Mouse (Mus musculus) spleen, adult 2 months (tissue): Measurements from ENCODE around the gene Fbf1. TPM values are rescaled to one million over a fixed set of nuclear protein-coding genes. Genes with fewer than 3 reads are reported as not detected.

Source experiments
- DNase-seq, 2 experiments: peaks; one replicate each; pipeline versions ENCODE4 v3.0.0 to v3.0.0-alpha.2; 2012 to 2021; ENCODE audit warnings: low spot score in 2 of 2, low read depth in 1 of 2
- H3K27ac ChIP-seq: fragments of 200-500 bp; 2 replicates; pipeline ENCODE4 v1.5.1; 2012; ENCODE audit warnings: low read length, inconsistent platforms; ENCODE audit not compliant: insufficient read depth
- H3K27me3 ChIP-seq: fragments of 200-500 bp; 2 replicates; pipeline ENCODE4 v1.6.1; 2012; ENCODE audit warnings: mild to moderate bottlenecking, moderate library complexity, low read length, inconsistent platforms; ENCODE audit not compliant: control insufficient read depth, insufficient read depth
- H3K36me3 ChIP-seq: fragments of 200-500 bp; 2 replicates; pipeline ENCODE4 v1.6.1; 2012; ENCODE audit warnings: mild to moderate bottlenecking, low read length, inconsistent platforms; ENCODE audit not compliant: control insufficient read depth, insufficient read depth
- H3K4me1 ChIP-seq: fragments of 200-500 bp; 2 replicates; pipeline ENCODE4 v1.6.1; 2011; ENCODE audit warnings: inconsistent platforms; ENCODE audit not compliant: control insufficient read depth, insufficient read depth, insufficient read length
- H3K4me3 ChIP-seq: fragments of 200-500 bp; 2 replicates; pipeline ENCODE4 v1.5.1; 2011; ENCODE audit warnings: mild to moderate bottlenecking, inconsistent platforms; ENCODE audit not compliant: insufficient read depth, insufficient read length; ENCODE audit errors: extremely low read depth
- CTCF ChIP-seq: fragments of 200-500 bp; IDR thresholded peaks from 2 replicates; pipeline ENCODE4 v1.5.1; 2011; ENCODE audit warnings: mild to moderate bottlenecking, inconsistent platforms; ENCODE audit not compliant: insufficient read depth, insufficient read length, insufficient replicate concordance; ENCODE audit errors: extremely low read depth
- POLR2A ChIP-seq: fragments of 200-500 bp; IDR thresholded peaks from 2 replicates; pipeline ENCODE4 v1.6.1; 2011; ENCODE audit warnings: low read depth, low read length, inconsistent platforms
- whole genome bisulfite sequencing: fragments of 180-500 bp; shearing (Covaris S2); methylation state at CpG from one replicate; pipeline ENCODE4 v1.1.7; 2018; 5-methylcytosine and 5-hydroxymethylcytosine counted together
- polyA plus RNA-seq: library from polyadenylated mRNA; depleted of rRNA; stranded (reverse); fragments of >200 nt; gene quantifications from 2 replicates; pipeline ENCODE4 v1.2.3, GENCODE M21; 2012

The Fbf1 gene
- polyA plus RNA-seq, 1 experiment = 13.3 TPM

DNA sequence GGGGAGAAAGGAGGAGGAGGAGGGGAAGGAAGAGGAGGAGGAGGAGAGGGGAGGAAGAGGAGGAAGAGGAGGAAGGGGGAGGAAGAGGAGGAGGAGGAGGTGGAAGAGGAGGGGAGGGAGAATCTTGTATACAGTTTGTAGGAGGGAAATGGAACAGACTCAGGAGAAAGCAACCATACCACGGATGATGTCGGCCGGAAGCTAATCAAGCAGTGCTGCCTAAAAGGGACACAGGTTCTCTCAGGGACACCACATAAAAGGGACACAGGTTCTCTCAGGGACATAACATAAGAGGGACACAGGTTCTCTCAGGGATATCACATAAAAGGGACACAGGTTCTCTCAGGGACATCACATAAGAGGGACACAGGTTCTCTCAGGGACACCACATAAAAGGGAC is 1.2 kb upstream of the Fbf1 start:
- Histone ChIP-seq H3K4me1 (no peaks in the 10 kb centered on the region), H3K27ac (no peak overlapping the region), H3K27me3 (no peaks in the 10 kb centered on the region), H3K36me3 (peaks cover 12% of the 10 kb centered on the region), H3K4me3 (no peak overlapping the region)
- TF ChIP-seq POLR2A (no peak), CTCF (no peak)
- DNase-seq = no peak
- WGBS = 86% methylated on average over 3 of the region's 3 CpGs

DNA sequence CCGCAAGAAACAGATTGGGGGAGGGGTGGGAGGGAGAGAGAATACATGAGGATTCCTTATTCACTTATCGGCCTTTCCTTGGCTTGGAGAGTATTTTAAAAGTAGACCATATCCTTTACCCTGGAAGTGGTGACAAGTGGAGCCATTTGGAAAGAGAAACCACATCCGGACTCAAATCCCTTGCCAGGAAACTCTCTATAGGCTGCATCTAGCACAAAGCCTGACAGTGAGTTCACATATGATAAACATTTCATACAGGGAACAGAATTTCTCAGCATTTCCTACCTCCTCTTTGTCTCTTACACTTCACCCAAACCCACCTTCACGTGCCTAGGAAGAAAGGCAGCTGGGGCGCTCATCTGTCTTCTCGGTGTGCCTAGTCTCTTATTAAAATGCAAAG is 734 bp downstream of the Fbf1 start:
- peaks cover 1% of the 10 kb centered on the region; the same call in 1 of the 2 replicates for H3K36me3 ChIP-seq
- DNase-seq = no peak
- no peak for TF ChIP-seq CTCF
- no peak for TF ChIP-seq POLR2A
- WGBS = 21% methylated on average over 6 of the region's 6 CpGs
- no peaks in the 10 kb centered on the region for H3K4me1 ChIP-seq
- H3K27me3 ChIP-seq = no peaks in the 10 kb centered on the region
- H3K4me3 ChIP-seq = peak overlapping the region; percentile 76
- H3K27ac ChIP-seq = no peak overlapping the region

DNA sequence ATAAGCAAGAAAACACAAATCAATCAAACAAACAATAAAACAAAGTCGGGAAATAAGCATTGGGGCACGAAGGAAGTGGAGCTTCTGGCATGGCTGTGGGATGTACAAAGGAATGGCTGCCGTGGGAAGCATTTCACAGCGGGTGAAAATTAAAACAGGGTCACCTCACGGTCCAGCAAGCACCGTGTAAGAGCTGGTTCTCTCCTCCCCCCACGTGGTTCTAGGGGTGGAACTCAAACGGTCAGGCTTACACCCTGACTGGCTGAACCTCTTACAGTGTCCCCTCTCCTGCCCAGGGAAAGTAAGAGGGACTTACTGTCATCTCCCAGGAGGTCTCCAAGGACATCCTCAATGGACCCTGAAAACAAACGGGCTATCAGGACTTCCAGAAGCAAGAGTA is 5.0 kb downstream of the Fbf1 start:
- TF ChIP-seq CTCF = no peak
- TF ChIP-seq POLR2A = no peak
- no peak overlapping the region for H3K27ac ChIP-seq
- H3K27me3 ChIP-seq = no peaks in the 10 kb centered on the region
- H3K36me3 ChIP-seq = no peaks in the 10 kb centered on the region
- no peaks in the 10 kb centered on the region for H3K4me1 ChIP-seq
- WGBS = 74% methylated on average over 9 of the region's 9 CpGs
- no peak for DNase-seq
- no peak overlapping the region for H3K4me3 ChIP-seq

DNA sequence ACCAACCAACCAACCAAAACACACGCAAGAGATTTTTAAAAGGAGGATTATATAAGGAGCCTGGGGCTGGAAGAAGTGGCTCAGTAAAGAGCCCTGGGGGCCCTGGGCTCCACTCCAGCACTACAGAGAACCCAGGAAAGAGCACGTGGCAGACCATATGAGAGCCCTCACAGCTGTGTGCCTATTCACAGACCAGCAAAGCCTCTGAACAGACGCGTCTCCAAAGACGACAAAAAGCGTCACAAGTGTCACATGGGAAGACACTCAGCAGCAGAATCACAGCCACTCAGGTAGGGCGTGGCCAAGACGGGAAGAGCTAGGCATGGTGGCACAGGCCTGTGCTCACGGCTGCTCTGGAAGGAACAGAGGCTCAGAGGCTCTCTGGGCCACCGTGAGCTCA is 5.8 kb downstream of the Fbf1 start:
- TF ChIP-seq CTCF (no peak), POLR2A (no peak)
- Histone ChIP-seq H3K4me1 (no peaks in the 10 kb centered on the region), H3K27ac (no peak overlapping the region), H3K4me3 (no peak overlapping the region), H3K27me3 (no peaks in the 10 kb centered on the region), H3K36me3 (no peaks in the 10 kb centered on the region)
- no peak for DNase-seq
- WGBS = 84% methylated on average over 10 of the region's 10 CpGs

DNA sequence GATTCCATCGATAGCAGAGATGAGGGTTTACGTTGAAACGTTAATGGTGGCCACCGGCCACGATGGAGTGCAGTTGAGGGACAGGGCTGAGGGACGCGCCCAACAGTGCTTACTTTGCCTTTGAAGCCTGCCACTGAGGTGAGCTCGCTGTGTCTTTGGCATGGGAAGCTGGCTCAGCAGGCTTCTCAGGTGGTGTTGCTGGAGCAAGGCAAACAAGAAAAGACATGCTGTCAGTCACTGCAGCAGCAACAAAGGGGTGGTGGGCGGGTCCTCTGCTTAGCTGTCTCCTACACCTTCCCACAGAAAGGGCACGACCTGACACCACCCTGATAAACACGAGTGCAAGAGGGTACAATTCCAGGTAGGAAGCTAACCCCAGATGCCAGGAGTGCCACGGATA is 6.7 kb downstream of the Fbf1 start:
- Histone ChIP-seq H3K27ac (no peak overlapping the region), H3K36me3 (no peaks in the 10 kb centered on the region), H3K4me1 (no peaks in the 10 kb centered on the region), H3K4me3 (no peak overlapping the region), H3K27me3 (no peaks in the 10 kb centered on the region)
- TF ChIP-seq CTCF (no peak), POLR2A (no peak)
- no peak for DNase-seq
- 88% methylated on average over 12 of the region's 12 CpGs for WGBS

DNA sequence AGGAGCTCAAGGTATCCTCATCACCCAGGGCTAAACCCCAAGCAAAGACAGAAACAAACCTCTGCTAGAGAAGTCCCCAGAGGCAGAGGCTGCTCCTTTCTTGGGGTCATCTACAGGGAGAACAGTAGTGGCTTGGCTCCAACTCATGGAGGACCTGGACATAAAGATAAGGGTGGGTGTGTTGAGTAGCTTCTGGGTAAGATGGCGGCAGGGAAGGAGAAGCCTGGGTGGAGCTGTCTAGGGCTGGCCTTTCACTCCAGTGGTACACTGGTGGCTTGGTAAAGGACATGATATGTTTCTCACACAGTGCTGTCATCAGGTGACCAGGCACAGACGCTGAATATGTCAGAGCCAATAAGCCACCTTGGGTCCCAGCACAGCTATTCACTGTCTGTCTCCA is 17.0 kb downstream of the Fbf1 start:
- TF ChIP-seq POLR2A (no peak), CTCF (no peak)
- WGBS = 91% methylated on average over 2 of the region's 2 CpGs
- H3K27ac ChIP-seq = no peak overlapping the region
- H3K4me1 ChIP-seq = no peaks in the 10 kb centered on the region
- no peaks in the 10 kb centered on the region; the same call in 1 of the 2 replicates for H3K36me3 ChIP-seq
- DNase-seq = no peak
- no peak overlapping the region for H3K4me3 ChIP-seq
- no peaks in the 10 kb centered on the region for H3K27me3 ChIP-seq

DNA sequence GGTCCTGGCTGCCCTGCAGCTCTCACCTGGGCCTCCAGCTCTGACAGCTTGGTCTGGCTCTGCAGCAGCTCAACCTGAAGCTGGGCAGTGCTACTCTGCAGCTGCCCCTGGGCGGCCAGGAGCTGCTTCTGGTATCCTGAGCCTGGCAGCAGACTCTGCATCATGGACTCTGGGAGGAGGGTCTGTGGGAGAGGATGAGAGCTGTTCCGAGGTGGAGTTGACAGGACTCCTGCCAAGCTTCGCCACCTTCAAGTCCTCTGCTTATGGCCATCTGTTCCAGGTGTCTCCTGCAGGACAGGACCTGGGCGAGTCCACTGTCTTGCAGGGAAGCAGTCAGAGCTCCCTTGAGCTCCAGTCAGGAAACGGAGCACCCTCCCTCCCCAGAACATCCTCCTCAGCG is 18.6 kb downstream of the Fbf1 start:
- no peak for TF ChIP-seq POLR2A
- TF ChIP-seq CTCF = no peak
- H3K36me3 ChIP-seq = no peaks in the 10 kb centered on the region; the same call in 1 of the 2 replicates
- no peaks in the 10 kb centered on the region for H3K27me3 ChIP-seq
- DNase-seq = no peak
- no peak overlapping the region for H3K27ac ChIP-seq
- no peak overlapping the region for H3K4me3 ChIP-seq
- 94% methylated on average over 6 of the region's 6 CpGs for WGBS
- H3K4me1 ChIP-seq = no peaks in the 10 kb centered on the region
